Mouse (Mus musculus) forebrain, postnatal 0 days (tissue): ENCODE results near the gene Sh3rf1. TPM values are rescaled to one million over a fixed set of nuclear protein-coding genes. Genes with fewer than 3 reads are reported as not detected.

Source experiments
- ATAC-seq: fragments of 200-750 bp; cut with Nextera tagmentation; 2 replicates; pipeline ENCODE4 v1.8.0; 2017; ENCODE audit warnings: mild to moderate bottlenecking, moderate library complexity
- DNase-seq: peaks from one replicate; pipeline ENCODE4 v3.0.0-alpha.2; 2015
- H3K27ac ChIP-seq: fragments of 300-500 bp; sonication (generic); 2 replicates; pipeline ENCODE4 v1.5.1; 2014; ENCODE audit warnings: low read depth, mild to moderate bottlenecking, antibody characterized with exemption, low read length, moderate library complexity, mixed read lengths
- H3K27me3 ChIP-seq: fragments of 300-500 bp; sonication (generic); 2 replicates; pipeline ENCODE4 v1.6.1; 2014; ENCODE audit warnings: mild to moderate bottlenecking, low read length, mixed read lengths; ENCODE audit not compliant: insufficient read depth
- H3K36me3 ChIP-seq: fragments of 300-500 bp; sonication (generic); 2 replicates; pipeline ENCODE4 v1.6.1; 2014; ENCODE audit warnings: mild to moderate bottlenecking, moderate library complexity; ENCODE audit not compliant: insufficient read depth
- H3K4me1 ChIP-seq: fragments of 300-500 bp; sonication (generic); 2 replicates; pipeline ENCODE4 v1.6.1; 2014; ENCODE audit warnings: antibody characterized with exemption; ENCODE audit not compliant: insufficient read depth
- H3K4me2 ChIP-seq: fragments of 300-500 bp; sonication (generic); 2 replicates; pipeline ENCODE4 v1.6.1; 2014; ENCODE audit warnings: low read depth, mild to moderate bottlenecking, moderate library complexity
- H3K4me3 ChIP-seq: fragments of 300-500 bp; sonication (generic); 2 replicates; pipeline ENCODE4 v1.5.1; 2014; ENCODE audit warnings: low read depth, low read length, mixed read lengths
- H3K9ac ChIP-seq: fragments of 300-500 bp; sonication (generic); 2 replicates; pipeline ENCODE4 v1.6.1; 2014; ENCODE audit warnings: mild to moderate bottlenecking
- H3K9me3 ChIP-seq: fragments of 300-500 bp; sonication (generic); 2 replicates; pipeline ENCODE4 v1.6.1; 2016; ENCODE audit warnings: low read length
- CTCF ChIP-seq: sonication (generic); IDR thresholded peaks from 2 replicates; pipeline ENCODE4 v1.5.1; 2016; ENCODE audit warnings: antibody characterized with exemption, control low read depth, low read depth
- WGBS: fragments of 180-500 bp; shearing (Covaris S2); extraction: QIAGEN DNeasy Blood & Tissue Kit; methylation state at CpG from one replicate; pipeline ENCODE4 v1.1.7; 2014; 5-methylcytosine and 5-hydroxymethylcytosine counted together
- polyA plus RNA-seq: library from polyadenylated mRNA; unstranded; fragments of >200 nt; fragmentation: Nextera tagmentation; extraction: Ambion mirVana; gene quantifications from 2 replicates; pipeline ENCODE4 v1.2.1, GENCODE M21; 2015
- total RNA-seq: library from RNA; depleted of rRNA; stranded (reverse); fragments of >200 nt; gene quantifications from 2 replicates; pipeline ENCODE4 v1.2.3, GENCODE M21; 2014

Gene Sh3rf1
- total and polyA plus RNA-seq, 2 experiments from 2014 or later = 27.3 to 35.4 TPM

- no peak overlapping the region for H3K9ac ChIP-seq
- no peak for DNase-seq
- 89% methylated on average over 7 of the region's 7 CpGs for WGBS
- peak; percentile 9; the same call in 1 of the 2 replicates for TF ChIP-seq CTCF
- H3K27ac ChIP-seq = no peak overlapping the region
- no peaks in the 10 kb centered on the region for H3K9me3 ChIP-seq
- H3K4me2 ChIP-seq = no peak overlapping the region
- H3K27me3 ChIP-seq = no peaks in the 10 kb centered on the region
- no peak for ATAC-seq
- H3K4me1 ChIP-seq = no peaks in the 10 kb centered on the region
- H3K36me3 ChIP-seq = no peaks in the 10 kb centered on the region
- no peak overlapping the region for H3K4me3 ChIP-seq
Observed at GRCm38 (mm10) chr8:61244157-61244556, 20.5 kb downstream of the Sh3rf1 start.

GRCm38 (mm10) chr8:61247270-61248025, 23.8 kb downstream of the Sh3rf1 start:
- Histone ChIP-seq H3K27me3 (no peaks in the 10 kb centered on the region), H3K4me1 (no peaks in the 10 kb centered on the region), H3K9me3 (no peaks in the 10 kb centered on the region), H3K4me3 (no peak overlapping the region), H3K36me3 (no peaks in the 10 kb centered on the region), H3K9ac (no peak overlapping the region), H3K27ac (no peak overlapping the region), H3K4me2 (no peak overlapping the region)
- no peak for TF ChIP-seq CTCF
- peak; percentile 43; the same call in 1 of the 2 replicates for ATAC-seq
- DNase-seq = no peak
- 33% methylated on average over 13 of the region's 13 CpGs for WGBS

GRCm38 (mm10) chr8:61249511-61249910, 25.8 kb downstream of the Sh3rf1 start:
- Histone ChIP-seq H3K36me3 (no peaks in the 10 kb centered on the region), H3K4me3 (no peak overlapping the region), H3K9me3 (no peaks in the 10 kb centered on the region), H3K27ac (no peak overlapping the region), H3K4me1 (no peaks in the 10 kb centered on the region), H3K27me3 (no peaks in the 10 kb centered on the region), H3K9ac (no peak overlapping the region), H3K4me2 (no peak overlapping the region)
- ATAC-seq (no peak), DNase-seq (no peak)
- no peak for TF ChIP-seq CTCF
- WGBS = 88% methylated on average over 4 of the region's 4 CpGs

- no peak for TF ChIP-seq CTCF
- H3K27me3 ChIP-seq = no peaks in the 10 kb centered on the region
- H3K4me3 ChIP-seq = no peak overlapping the region
- ATAC-seq (no peak), DNase-seq (no peak)
- no peak overlapping the region for H3K27ac ChIP-seq
- H3K36me3 ChIP-seq = no peaks in the 10 kb centered on the region
- H3K4me2 ChIP-seq = no peak overlapping the region
- H3K9ac ChIP-seq = no peak overlapping the region
- no peaks in the 10 kb centered on the region; the same call in 1 of the 2 replicates for H3K4me1 ChIP-seq
- no peaks in the 10 kb centered on the region for H3K9me3 ChIP-seq
- 79% methylated on average over 5 of the region's 5 CpGs for WGBS
Observed at GRCm38 (mm10) chr8:61254196-61254595, 30.5 kb downstream of the Sh3rf1 start.

- Histone ChIP-seq H3K9ac (no peak overlapping the region), H3K4me2 (0 out of 2 replicates have a peak overlapping the region, but pooled peaks have one; percentile 8), H3K27me3 (no peaks in the 10 kb centered on the region), H3K9me3 (no peaks in the 10 kb centered on the region), H3K36me3 (no peaks in the 10 kb centered on the region), H3K27ac (peak overlapping the region; percentile 9; the same call in 1 of the 2 replicates), H3K4me1 (peaks cover 8% of the 10 kb centered on the region; the same call in 1 of the 2 replicates), H3K4me3 (no peak overlapping the region)
- WGBS = 70% methylated on average over 9 of the region's 9 CpGs
- DNase-seq = peak; percentile 76
- no peak for TF ChIP-seq CTCF
- peak; percentile 83 for ATAC-seq
Observed at GRCm38 (mm10) chr8:61258828-61259227, 35.2 kb downstream of the Sh3rf1 start.

GRCm38 (mm10) chr8:61259526-61259925, 35.9 kb downstream of the Sh3rf1 start:
- DNase-seq (peak; percentile 92), ATAC-seq (peak; percentile 85)
- Histone ChIP-seq H3K4me1 (peaks cover 8% of the 10 kb centered on the region; the same call in 1 of the 2 replicates), H3K36me3 (no peaks in the 10 kb centered on the region), H3K4me3 (no peak overlapping the region), H3K27ac (no peak overlapping the region), H3K9ac (no peak overlapping the region), H3K27me3 (no peaks in the 10 kb centered on the region), H3K9me3 (no peaks in the 10 kb centered on the region), H3K4me2 (peak overlapping the region; percentile 0; the same call in 1 of the 2 replicates)
- TF ChIP-seq CTCF = no peak
- WGBS = 35% methylated on average over 7 of the region's 7 CpGs

GRCm38 (mm10) chr8:61260530-61260929, 36.9 kb downstream of the Sh3rf1 start:
- Histone ChIP-seq H3K9me3 (no peaks in the 10 kb centered on the region), H3K27ac (no peak overlapping the region), H3K4me3 (no peak overlapping the region), H3K36me3 (no peaks in the 10 kb centered on the region), H3K4me2 (no peak overlapping the region), H3K4me1 (peaks cover 8% of the 10 kb centered on the region; the same call in 1 of the 2 replicates), H3K27me3 (no peaks in the 10 kb centered on the region), H3K9ac (no peak overlapping the region)
- WGBS = 62% methylated on average over 7 of the region's 7 CpGs
- ATAC-seq (no peak), DNase-seq (no peak)
- no peak for TF ChIP-seq CTCF
